Mouse (Mus musculus): ENCODE results near the gene Hmgxb4. TPM values are rescaled to one million over a fixed set of nuclear protein-coding genes. Genes with fewer than 3 reads are reported as not detected.

Hmgxb4 gene
- polyA plus RNA-seq, 1 experiment from 2014 or later, result 30.0 TPM

GRCm38 (mm10) chr8:75071627-75072346 is 78.6 kb downstream of the Hmgxb4 start:
- peak; percentile 70 for DNase-seq (ENCODE audit: low spot score)

DNA sequence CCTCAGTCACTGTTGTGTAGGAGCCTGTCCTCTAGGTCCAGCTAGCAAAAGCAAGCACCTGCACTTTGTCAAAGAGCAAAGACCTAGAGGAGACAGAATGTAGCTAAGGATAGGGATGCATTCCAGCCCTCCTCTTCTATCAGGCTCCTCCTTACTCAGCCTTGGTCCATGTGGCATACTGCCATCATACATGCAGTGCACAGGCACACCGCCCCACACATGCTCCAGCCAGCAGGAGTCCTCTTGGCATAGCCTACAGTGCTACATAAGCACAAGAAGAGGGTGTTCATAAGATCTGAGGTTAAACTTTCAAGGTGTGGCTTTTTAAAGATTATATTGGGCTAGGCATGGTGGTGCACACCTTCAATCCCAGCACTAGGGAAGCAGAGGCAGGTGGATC is 81.7 kb downstream of the Hmgxb4 start:
- DNase-seq (ENCODE audit: low spot score), result no peak

- no peak for DNase-seq (ENCODE audit: low spot score)
Observed at GRCm38 (mm10) chr8:75078215-75078614, 85.1 kb downstream of the Hmgxb4 start.

DNA sequence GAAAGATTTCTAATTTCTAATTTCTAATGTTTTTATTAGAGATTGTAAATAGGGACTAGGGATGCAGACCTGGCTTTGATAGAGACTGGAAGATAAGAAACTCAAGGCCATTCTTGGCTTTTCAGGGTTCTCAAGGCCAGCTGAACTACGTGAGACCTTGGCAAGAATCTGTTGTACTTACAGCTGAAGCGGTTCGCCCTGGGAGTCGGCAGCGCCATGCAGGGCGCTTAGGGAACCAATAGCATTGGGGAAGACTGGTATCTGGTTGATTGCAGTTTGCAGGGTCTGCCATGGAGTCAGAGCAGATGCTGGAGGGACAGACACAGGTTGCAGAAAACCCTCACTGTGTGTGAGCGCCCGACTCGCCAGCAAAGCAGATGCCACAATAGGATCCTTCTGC is 85.7 kb downstream of the Hmgxb4 start:
- DNase-seq (ENCODE audit: low spot score), result no peak

Other genes starting within 250 kb of the Hmgxb4 start
- gene Isx, start 120.2 kb upstream of the Hmgxb4 start, polyA plus RNA-seq (2015; fragmentation: Nextera tagmentation; extraction: Ambion mirVana), result not detected in 2 replicates
- gene Tom1, start 40.3 kb downstream of the Hmgxb4 start, polyA plus RNA-seq (2015; fragmentation: Nextera tagmentation; extraction: Ambion mirVana), result 18.8 and 21.3 TPM in 2 replicates
- 29.4 and 31.9 TPM in 2 replicates for gene Hmox1, start 100.3 kb downstream of the Hmgxb4 start, polyA plus RNA-seq (2015; fragmentation: Nextera tagmentation; extraction: Ambion mirVana)
- 167 and 206 TPM in 2 replicates for gene Mcm5, start 116.2 kb downstream of the Hmgxb4 start, polyA plus RNA-seq (2015; fragmentation: Nextera tagmentation; extraction: Ambion mirVana)
- gene Rasd2, start 220.6 kb downstream of the Hmgxb4 start, polyA plus RNA-seq (2015; fragmentation: Nextera tagmentation; extraction: Ambion mirVana), result 0.15 and 0.26 TPM in 2 replicates